Mouse (Mus musculus) intestine, embryonic 16.5 days (tissue): ENCODE data around the gene Tex19.1. TPM values are rescaled to one million over a fixed set of nuclear protein-coding genes. Genes with fewer than 3 reads are reported as not detected.

Experiments used
- ATAC-seq: fragments of 200-750 bp; cut with Nextera tagmentation; 2 replicates; pipeline ENCODE4 v1.8.0; 2017; ENCODE audit warnings: moderate TSS enrichment, moderate library complexity
- H3K27ac ChIP-seq: fragments of 300-500 bp; sonication (generic); 2 replicates; pipeline ENCODE4 v1.5.1; 2014; ENCODE audit warnings: mild to moderate bottlenecking, low read length
- H3K27me3 ChIP-seq: fragments of 300-500 bp; sonication (generic); replicated peaks from 2 replicates; pipeline ENCODE4 v1.6.1; 2014; ENCODE audit warnings: low read length, control low read depth, mixed read lengths; ENCODE audit not compliant: control insufficient read depth, insufficient read depth
- H3K36me3 ChIP-seq: fragments of 300-500 bp; sonication (generic); 2 replicates; pipeline ENCODE4 v1.6.1; 2014; ENCODE audit warnings: low read length, control low read depth; ENCODE audit not compliant: control insufficient read depth, insufficient read depth
- H3K4me1 ChIP-seq: fragments of 300-500 bp; sonication (generic); 2 replicates; pipeline ENCODE4 v1.6.1; 2014; ENCODE audit warnings: low read length, control low read depth, mixed read lengths; ENCODE audit not compliant: control insufficient read depth, insufficient read depth
- H3K4me2 ChIP-seq: fragments of 300-500 bp; sonication (generic); 2 replicates; pipeline ENCODE4 v1.6.1; 2014; ENCODE audit warnings: low read depth, low read length, control low read depth
- H3K4me3 ChIP-seq: fragments of 300-500 bp; sonication (generic); 2 replicates; pipeline ENCODE4 v1.5.1; 2014; ENCODE audit warnings: mild to moderate bottlenecking, low read length
- H3K9ac ChIP-seq: fragments of 300-500 bp; sonication (generic); 2 replicates; pipeline ENCODE4 v1.6.1; 2014; ENCODE audit warnings: low read depth, low read length
- H3K9me3 ChIP-seq: fragments of 300-500 bp; sonication (generic); 2 replicates; pipeline ENCODE4 v1.6.1; 2016; ENCODE audit warnings: low read length, control low read depth; ENCODE audit not compliant: control insufficient read depth
- WGBS: fragments of 180-500 bp; shearing (Covaris S2); extraction: QIAGEN DNeasy Blood & Tissue Kit; methylation state at CpG from one replicate; pipeline ENCODE4 v1.1.7; 2014; 5-methylcytosine and 5-hydroxymethylcytosine counted together
- polyA plus RNA-seq: library from polyadenylated mRNA; unstranded; fragments of >200 nt; fragmentation: Nextera tagmentation; extraction: Ambion mirVana; gene quantifications from 2 replicates; pipeline ENCODE4 v1.2.1, GENCODE M21; 2015

Tex19.1 gene
- polyA plus RNA-seq, 1 experiment from 2014 or later, result not detected

- Histone ChIP-seq H3K4me3 (no peak overlapping the region), H3K27me3 (no peaks in the 10 kb centered on the region), H3K4me1 (no peaks in the 10 kb centered on the region), H3K27ac (no peak overlapping the region), H3K4me2 (no peak overlapping the region), H3K36me3 (no peaks in the 10 kb centered on the region), H3K9ac (no peak overlapping the region), H3K9me3 (no peaks in the 10 kb centered on the region)
- WGBS, result 76% methylated on average over 5 of the region's 5 CpGs
- no peak for ATAC-seq
These were observed 33.7 kb upstream of the Tex19.1 start for GRCm38 (mm10) chr11:121112091-121112775.

DNA sequence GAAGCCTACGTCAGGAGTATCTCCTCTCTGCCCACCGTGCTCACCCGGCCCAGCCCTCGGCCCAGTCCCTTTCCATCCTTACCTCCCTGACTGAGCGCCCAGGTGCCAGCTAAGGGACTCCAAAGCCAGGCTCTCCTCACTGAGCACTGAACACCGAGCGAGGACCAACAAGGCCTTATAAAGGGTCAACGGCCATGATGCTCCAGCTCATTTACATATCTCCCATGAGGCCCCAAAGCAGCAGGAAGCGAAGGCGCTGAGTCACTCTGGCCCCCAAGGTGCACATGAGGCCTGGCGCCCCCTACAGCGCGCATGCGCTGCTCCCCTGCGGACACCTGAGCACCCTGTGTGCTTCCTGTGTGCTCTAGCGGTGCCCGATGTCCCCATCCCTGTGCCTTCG, 27.8 kb upstream of the Tex19.1 start:
- ATAC-seq, result no peak
- no peak overlapping the region for H3K4me3 ChIP-seq
- H3K9me3 ChIP-seq, result no peaks in the 10 kb centered on the region
- no peak overlapping the region for H3K9ac ChIP-seq
- WGBS, result 89% methylated on average over 18 of the region's 18 CpGs
- H3K27me3 ChIP-seq, result no peaks in the 10 kb centered on the region
- H3K27ac ChIP-seq, result no peak overlapping the region
- H3K36me3 ChIP-seq, result no peaks in the 10 kb centered on the region
- H3K4me2 ChIP-seq, result no peak overlapping the region
- H3K4me1 ChIP-seq, result no peaks in the 10 kb centered on the region

- no peak for ATAC-seq
- WGBS, result 77% methylated on average over 3 of the region's 3 CpGs
- no peaks in the 10 kb centered on the region for H3K27me3 ChIP-seq
- H3K9me3 ChIP-seq, result no peaks in the 10 kb centered on the region
- H3K36me3 ChIP-seq, result no peaks in the 10 kb centered on the region
- no peak within 1 kb of the TSS for H3K27ac ChIP-seq
- no peak within 1 kb of the TSS for H3K4me2 ChIP-seq
- H3K9ac ChIP-seq, result no peak within 1 kb of the TSS
- no peak within 1 kb of the TSS for H3K4me3 ChIP-seq
- no peaks in the 10 kb centered on the region for H3K4me1 ChIP-seq
These were observed 27.4 kb upstream of the Tex19.1 start, which contains the start of gene Tex19.2 for GRCm38 (mm10) chr11:121118577-121118976. TSS of gene Tex19.2 (minus strand) at chr11:121118677.

GRCm38 (mm10) chr11:121121151-121121550, 24.8 kb upstream of the Tex19.1 start:
- no peak overlapping the region for H3K4me3 ChIP-seq
- H3K27ac ChIP-seq, result no peak overlapping the region
- no peaks in the 10 kb centered on the region for H3K27me3 ChIP-seq
- H3K9ac ChIP-seq, result no peak overlapping the region
- H3K36me3 ChIP-seq, result no peaks in the 10 kb centered on the region
- H3K4me1 ChIP-seq, result no peaks in the 10 kb centered on the region
- ATAC-seq, result no peak
- no peak overlapping the region for H3K4me2 ChIP-seq
- WGBS, result 58% methylated on average over 3 of the region's 3 CpGs
- no peaks in the 10 kb centered on the region for H3K9me3 ChIP-seq

DNA sequence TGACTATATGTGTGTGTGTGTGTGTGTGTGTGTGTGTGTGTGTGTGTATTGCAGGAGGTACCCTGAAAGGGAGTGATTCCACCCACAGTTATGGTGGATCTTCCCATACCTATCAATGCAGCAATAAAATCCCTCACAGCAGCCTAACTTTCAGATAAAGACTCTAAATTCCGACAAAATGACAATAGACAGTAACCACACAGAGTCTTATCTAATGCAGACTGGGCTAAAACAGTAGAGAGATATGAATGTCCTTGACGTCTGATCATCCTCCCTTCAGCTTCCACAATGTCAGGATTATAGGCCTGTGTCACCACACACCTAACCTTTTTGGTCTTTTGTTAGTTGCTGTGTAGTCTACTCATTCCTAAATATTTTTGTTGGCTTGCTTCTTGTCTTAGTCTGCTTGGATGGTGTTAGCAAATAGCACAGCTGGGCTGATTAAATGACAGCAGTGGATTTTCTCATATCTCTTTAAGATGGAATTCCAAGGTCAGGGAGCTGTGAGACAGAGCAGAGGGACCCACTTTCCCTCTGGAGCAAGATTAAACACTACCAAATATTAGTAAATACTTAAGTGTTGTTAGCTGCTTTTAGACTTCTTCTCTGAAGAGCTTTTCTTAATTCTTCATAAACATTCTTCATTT, 23.8 kb upstream of the Tex19.1 start:
- Histone ChIP-seq H3K9ac (no peak overlapping the region), H3K4me2 (no peak overlapping the region), H3K36me3 (no peaks in the 10 kb centered on the region), H3K27me3 (no peaks in the 10 kb centered on the region), H3K9me3 (no peaks in the 10 kb centered on the region), H3K27ac (no peak overlapping the region), H3K4me3 (no peak overlapping the region), H3K4me1 (no peaks in the 10 kb centered on the region)
- ATAC-seq, result no peak
- WGBS, result 39% methylated on average over 2 of the region's 2 CpGs

DNA sequence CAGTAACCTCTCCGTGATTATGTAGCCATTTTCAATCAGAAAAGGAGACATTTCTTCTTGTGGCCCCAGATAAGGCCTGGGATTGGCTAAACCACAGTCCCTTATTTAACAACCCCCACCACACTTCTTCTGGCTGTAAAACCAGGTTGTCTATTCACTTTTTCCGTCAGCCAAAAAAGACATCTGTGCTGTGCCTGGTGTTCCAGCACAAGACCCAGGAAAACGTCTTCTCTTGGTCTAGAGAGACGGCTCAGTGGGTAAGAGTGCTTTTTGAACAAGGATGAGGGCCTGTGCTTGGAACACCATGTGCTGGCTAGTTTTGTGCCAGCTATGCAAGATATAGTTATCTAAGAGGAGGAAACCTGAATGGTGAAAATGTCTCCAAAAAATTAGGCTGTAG, 22.5 kb upstream of the Tex19.1 start:
- H3K9ac ChIP-seq, result no peak overlapping the region
- no peaks in the 10 kb centered on the region for H3K9me3 ChIP-seq
- no peaks in the 10 kb centered on the region for H3K27me3 ChIP-seq
- no peak overlapping the region for H3K4me3 ChIP-seq
- no peak for ATAC-seq
- H3K36me3 ChIP-seq, result no peaks in the 10 kb centered on the region
- no peak overlapping the region for H3K27ac ChIP-seq
- no peak overlapping the region for H3K4me2 ChIP-seq
- WGBS, result 95% methylated on average over 4 of the region's 4 CpGs
- H3K4me1 ChIP-seq, result no peaks in the 10 kb centered on the region

DNA sequence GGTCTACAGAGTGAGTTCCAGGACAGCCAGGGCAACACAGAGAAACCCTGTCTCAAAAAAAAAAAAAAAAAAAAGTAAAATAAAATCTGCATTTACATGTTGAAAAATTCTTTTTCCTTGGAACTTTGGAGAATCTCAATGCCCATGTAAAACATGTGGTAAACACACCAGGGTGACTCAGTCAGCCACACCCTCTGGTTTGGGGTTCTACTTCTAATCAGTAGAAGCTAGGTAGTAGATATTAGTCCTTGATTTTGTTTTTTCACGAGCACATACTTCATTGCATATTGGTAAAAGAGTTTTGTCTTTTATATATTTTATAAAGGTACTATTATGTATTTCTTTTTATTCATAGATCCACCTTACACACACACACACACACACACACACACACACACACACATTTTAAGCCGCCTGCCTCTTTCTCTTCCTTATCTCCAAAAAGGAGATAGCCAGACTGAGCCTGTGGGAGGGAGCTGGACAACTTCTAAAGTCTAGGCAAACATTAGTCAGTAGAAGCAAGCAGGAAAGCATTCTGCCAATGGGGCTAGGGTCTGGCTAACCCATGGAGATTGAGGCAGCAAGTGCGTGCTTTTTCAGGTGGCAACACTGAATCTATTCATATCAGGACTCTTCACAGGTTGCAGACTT, 20.3 kb upstream of the Tex19.1 start:
- H3K4me2 ChIP-seq, result no peak overlapping the region
- WGBS, result 70% methylated on average over 3 of the region's 3 CpGs
- no peak overlapping the region for H3K27ac ChIP-seq
- no peak overlapping the region for H3K4me3 ChIP-seq
- H3K9ac ChIP-seq, result no peak overlapping the region
- no peaks in the 10 kb centered on the region for H3K9me3 ChIP-seq
- no peaks in the 10 kb centered on the region for H3K27me3 ChIP-seq
- H3K4me1 ChIP-seq, result no peaks in the 10 kb centered on the region
- H3K36me3 ChIP-seq, result no peaks in the 10 kb centered on the region
- no peak for ATAC-seq

DNA sequence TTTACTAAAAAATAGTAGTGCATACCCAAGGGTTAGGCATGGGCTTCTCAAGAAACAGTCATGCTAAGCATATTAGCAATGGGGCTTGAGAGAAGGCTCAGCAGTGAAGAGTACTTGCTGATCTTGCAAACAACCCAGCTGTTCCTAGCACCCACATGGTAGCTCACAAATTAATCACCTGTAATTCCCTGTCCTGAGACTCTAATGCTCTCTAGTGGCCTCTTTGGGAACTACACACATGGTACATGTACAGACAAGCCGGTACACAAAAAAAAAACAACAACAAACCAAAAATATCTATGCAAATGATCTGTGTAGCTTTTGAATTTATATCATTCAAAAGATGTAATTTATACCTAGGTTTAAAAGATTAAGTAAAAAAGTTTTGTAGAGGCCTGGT, 19.5 kb upstream of the Tex19.1 start:
- Histone ChIP-seq H3K36me3 (no peaks in the 10 kb centered on the region), H3K4me1 (no peaks in the 10 kb centered on the region), H3K4me3 (no peak overlapping the region), H3K27me3 (no peaks in the 10 kb centered on the region), H3K9me3 (no peaks in the 10 kb centered on the region), H3K9ac (no peak overlapping the region), H3K27ac (no peak overlapping the region), H3K4me2 (no peak overlapping the region)
- 63% methylated on average over 1 of the region's 1 CpGs for WGBS
- no peak for ATAC-seq

GRCm38 (mm10) chr11:121127441-121127840, 18.5 kb upstream of the Tex19.1 start:
- H3K27ac ChIP-seq, result no peak overlapping the region
- no peak overlapping the region for H3K4me3 ChIP-seq
- no peaks in the 10 kb centered on the region for H3K4me1 ChIP-seq
- ATAC-seq, result no peak
- no peak overlapping the region for H3K9ac ChIP-seq
- H3K27me3 ChIP-seq, result no peaks in the 10 kb centered on the region
- no peaks in the 10 kb centered on the region for H3K36me3 ChIP-seq
- no peak overlapping the region for H3K4me2 ChIP-seq
- 85% methylated on average over 3 of the region's 3 CpGs for WGBS
- H3K9me3 ChIP-seq, result no peaks in the 10 kb centered on the region
